Mouse (Mus musculus) spleen, postnatal 0 days (tissue): ENCODE measurements around the gene Calr3. TPM values are rescaled to one million over a fixed set of nuclear protein-coding genes. Genes with fewer than 3 reads are reported as not detected.

Experiments
- polyA plus RNA-seq: library from polyadenylated mRNA; unstranded; fragments of >200 nt; fragmentation: Nextera tagmentation; extraction: Ambion mirVana; gene quantifications from 2 replicates; pipeline ENCODE4 v1.2.1, GENCODE M21; 2015

The Calr3 gene
- 0.68 and 0.87 TPM in 2 replicates for polyA plus RNA-seq

DNA sequence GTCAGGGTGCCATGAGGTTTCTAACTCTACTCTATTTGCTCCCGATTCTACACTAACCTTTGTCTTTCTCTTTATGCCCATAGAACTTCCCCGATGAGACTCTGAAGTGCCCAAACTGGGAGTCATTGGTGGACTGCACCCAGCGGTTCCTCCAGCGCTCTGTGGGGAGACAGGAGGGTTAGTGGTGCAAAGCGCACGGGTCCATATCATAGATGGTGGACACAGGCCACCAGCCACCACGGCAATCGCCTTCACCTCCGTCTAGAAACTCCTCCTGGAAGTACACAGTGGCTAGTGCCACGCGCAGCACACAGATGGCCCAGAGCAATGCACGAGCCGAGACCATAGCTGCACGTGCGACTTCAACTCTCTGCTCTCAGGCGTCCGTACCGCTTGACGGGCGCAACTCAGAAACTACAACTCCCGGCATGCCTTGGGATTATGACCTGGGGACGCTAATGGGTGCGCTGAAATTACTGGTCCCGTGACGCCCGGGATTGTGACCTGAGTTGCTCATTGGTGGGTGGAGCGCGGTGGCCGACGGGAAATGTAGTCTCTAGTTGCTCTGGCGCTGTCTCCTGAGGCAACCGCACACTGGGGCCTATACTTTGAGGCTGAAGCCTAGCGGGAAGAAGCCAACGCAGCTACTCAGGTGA, at the start of gene Calr3, which contains the start of gene 1700030K09Rik:
Gene Calr3, minus strand, starts transcription at position 533 of the 656 bp plus-strand sequence.
Gene 1700030K09Rik, plus strand, starts transcription at position 543 of the 656 bp plus-strand sequence.

DNA sequence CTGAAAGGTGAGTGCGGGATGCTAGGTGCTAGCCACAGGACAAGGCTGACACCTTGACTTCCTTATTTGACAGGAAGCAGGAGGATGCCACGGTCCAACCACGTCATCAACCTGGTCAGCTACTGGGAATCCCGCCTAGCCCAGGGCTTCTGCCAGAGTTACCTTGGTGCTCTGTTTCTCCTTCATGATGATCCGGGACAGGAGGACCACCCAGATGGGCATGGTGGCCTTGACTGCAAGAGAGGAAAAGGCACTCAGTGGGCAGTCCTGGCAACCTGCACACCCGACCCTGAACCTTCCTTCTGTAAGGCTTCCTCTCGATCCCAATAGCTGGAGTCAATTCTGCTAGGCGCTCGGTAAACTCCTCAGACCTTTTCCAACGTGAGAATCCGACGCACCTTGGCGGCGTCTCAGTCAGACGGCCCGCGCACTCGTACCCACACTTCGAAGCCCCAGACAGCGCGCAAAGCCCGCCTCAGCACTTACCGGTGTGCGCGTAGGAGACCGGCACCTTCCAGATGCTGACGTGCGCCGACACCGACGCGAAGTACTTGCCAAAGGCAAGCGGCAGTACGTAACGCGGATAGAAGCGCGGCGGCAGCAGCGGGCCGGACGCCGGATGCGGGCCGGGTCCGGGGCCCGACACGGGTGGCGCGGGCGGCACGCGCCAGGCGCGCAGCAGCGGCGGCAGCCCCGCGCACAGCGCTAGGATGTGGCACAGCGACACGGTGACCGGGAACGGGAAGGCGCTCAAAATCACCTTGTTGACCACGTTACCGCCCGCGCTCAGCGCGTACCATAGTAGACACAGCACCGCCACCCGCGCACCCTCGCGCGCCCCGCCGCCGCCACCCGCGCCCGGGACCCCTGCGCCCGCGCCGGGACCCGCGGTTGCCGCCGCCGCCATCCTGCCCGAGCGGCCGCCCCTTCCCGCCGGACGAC, 48.3 kb upstream of the Calr3 start, which contains the start of gene Slc35e1:
Gene Slc35e1, minus strand, starts transcription at position 935 of the 942 bp plus-strand sequence.

DNA sequence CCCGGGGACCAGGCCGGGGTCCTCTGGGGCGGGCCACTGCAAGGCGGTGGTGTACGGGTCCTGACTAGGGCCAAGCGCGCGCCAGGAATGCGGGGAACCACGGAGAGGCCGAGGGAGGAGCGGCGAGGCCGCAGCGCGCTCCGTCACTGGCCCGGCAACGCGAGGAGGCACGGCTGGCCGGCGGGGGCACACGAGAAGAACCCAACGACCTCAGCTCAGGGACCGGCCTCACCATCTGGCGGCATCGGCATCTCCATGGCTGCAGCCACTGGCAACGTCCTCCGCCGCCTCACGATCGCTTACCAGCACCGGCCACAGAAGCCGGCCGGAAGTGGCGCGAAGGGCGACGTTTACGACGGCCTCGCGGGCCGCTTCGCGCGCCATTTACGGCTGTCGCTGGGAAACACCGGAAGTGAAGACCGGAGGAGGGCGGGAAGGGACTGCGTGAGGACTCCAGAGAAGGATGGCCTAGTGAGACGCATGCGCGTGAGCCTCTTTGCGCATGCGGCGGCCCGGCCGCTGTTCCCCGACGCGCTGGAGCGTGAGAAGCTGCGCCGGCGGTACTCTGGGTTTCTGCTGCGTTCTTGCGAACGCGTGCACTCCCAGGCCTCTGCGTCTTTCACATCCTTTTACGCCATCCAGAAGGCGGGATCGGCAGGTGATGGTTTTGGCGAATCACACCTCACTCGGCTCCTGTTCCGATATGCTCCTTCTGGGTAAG, 31.3 kb upstream of the Calr3 start, which contains the start of gene Cherp:
Gene Cherp, minus strand, starts transcription at position 401 of the 721 bp plus-strand sequence.

DNA sequence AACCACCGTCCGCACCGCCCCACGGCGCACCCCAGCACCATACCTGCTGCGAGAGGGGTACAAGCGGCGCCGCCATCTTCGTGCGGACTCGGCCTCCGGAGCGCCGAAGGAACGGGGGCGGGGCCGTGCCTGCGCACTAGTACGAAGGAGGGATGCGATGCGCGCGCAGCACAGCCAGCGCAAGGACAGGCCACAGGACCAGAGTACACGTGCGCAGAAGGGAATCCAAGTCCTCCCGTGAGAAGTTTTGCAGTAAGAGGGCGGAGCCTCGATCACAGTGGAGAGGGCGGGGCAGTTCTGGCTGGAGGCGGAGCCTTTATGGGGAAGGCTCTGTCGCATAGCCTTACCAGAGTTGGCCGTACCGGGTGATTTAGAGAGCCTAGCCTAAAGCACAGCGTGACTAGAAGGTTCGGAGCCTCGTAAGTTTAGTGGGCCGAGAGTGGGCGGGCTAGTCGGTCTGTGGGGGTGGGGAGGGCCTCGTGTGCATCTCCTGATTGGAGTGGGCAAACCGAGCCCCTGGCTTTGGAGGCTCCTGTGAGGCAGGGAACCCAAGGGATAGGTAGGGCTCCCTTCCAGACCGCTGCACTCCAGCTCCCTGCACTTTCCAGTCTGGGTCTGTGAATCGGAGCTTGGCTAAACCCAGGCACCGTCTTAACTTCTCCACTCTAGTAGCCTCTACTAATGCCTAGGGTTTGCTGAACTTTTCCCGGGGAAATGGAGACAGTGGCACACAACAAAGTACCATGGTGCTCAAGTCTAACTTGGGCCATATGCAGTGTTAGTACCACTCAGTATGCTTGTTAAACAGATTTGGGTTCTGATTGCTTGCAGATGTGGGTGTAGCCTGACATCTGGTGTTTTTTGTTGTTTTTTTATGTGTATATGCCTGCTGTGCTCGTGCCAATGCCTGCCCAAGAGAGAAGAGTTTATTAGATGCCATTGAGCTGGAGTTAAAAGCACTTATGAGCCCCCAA, 22.0 kb downstream of the Calr3 start, which contains the start of gene Eps15l1:
Gene Eps15l1, minus strand, starts transcription at position 99 of the 974 bp plus-strand sequence.

Other genes with a start within 250 kb of the Calr3 start
- 0.26 and 0.39 TPM in 2 replicates for gene Cib3, start 231.0 kb downstream of the Calr3 start, polyA plus RNA-seq
- gene Gm11034, start 230.2 kb downstream of the Calr3 start, polyA plus RNA-seq: not detected in 2 replicates
- 52.6 and 55.1 TPM in 2 replicates for gene Fam32a, start 224.1 kb downstream of the Calr3 start, polyA plus RNA-seq
- gene Ap1m1, start 203.9 kb downstream of the Calr3 start, polyA plus RNA-seq: 68.3 and 74.6 TPM in 2 replicates
- gene Gm10282, start 138.6 kb downstream of the Calr3 start, polyA plus RNA-seq: 12.0 and 12.3 TPM in 2 replicates
- 18.5 and 24.5 TPM in 2 replicates for gene Klf2, start 124.8 kb downstream of the Calr3 start, polyA plus RNA-seq
- 18.2 and 19.9 TPM in 2 replicates for gene Eps15l1, start 22.4 kb downstream of the Calr3 start, polyA plus RNA-seq
- gene 1700030K09Rik, start within 50 bp of the Calr3 start, polyA plus RNA-seq: 3.8 and 5.7 TPM in 2 replicates
- gene Cherp, start 31.4 kb upstream of the Calr3 start, polyA plus RNA-seq: 22.4 and 24.3 TPM in 2 replicates
- gene Slc35e1, start 48.7 kb upstream of the Calr3 start, polyA plus RNA-seq: 9.0 and 10.6 TPM in 2 replicates
- gene Med26, start 104.4 kb upstream of the Calr3 start, polyA plus RNA-seq: 9.3 and 9.9 TPM in 2 replicates
- gene Smim7, start 127.2 kb upstream of the Calr3 start, polyA plus RNA-seq: 52.7 and 56.5 TPM in 2 replicates
- gene Tmem38a, start 128.2 kb upstream of the Calr3 start, polyA plus RNA-seq: 4.8 and 5.5 TPM in 2 replicates
- 0.02 and 0.06 TPM in 2 replicates for gene Nwd1, start 202.8 kb upstream of the Calr3 start, polyA plus RNA-seq